Mouse (Mus musculus) olfactory bulb, adult 2 months (tissue): ENCODE measurements around the gene Comp. TPM values are rescaled to one million over a fixed set of nuclear protein-coding genes. Genes with fewer than 3 reads are reported as not detected.
A peak's percentile ranks its signal among the peaks of the same experiment; 100 is the strongest.

Experiments used
- H3K27ac ChIP-seq: fragments of 200-500 bp; 2 replicates; pipeline ENCODE4 v1.5.1; 2012; ENCODE audit warnings: low read depth, low read length; ENCODE audit not compliant: insufficient read depth
- H3K4me1 ChIP-seq: fragments of 200-500 bp; 2 replicates; pipeline ENCODE4 v1.6.1; 2012; ENCODE audit warnings: low read length; ENCODE audit not compliant: control insufficient read depth, insufficient read depth
- H3K4me3 ChIP-seq: fragments of 200-500 bp; 2 replicates; pipeline ENCODE4 v1.5.1; 2012; ENCODE audit warnings: mild to moderate bottlenecking, low read depth, low read length, moderate library complexity; ENCODE audit not compliant: insufficient read depth
- CTCF ChIP-seq: fragments of 200-500 bp; IDR thresholded peaks from 2 replicates; pipeline ENCODE4 v1.5.1; 2012; ENCODE audit warnings: low read depth, mild to moderate bottlenecking, low read length, moderate library complexity; ENCODE audit not compliant: insufficient read depth
- POLR2A ChIP-seq: fragments of 200-500 bp; IDR thresholded peaks from 2 replicates; pipeline ENCODE4 v1.6.1; 2012; ENCODE audit warnings: mild to moderate bottlenecking, low read depth, low read length, moderate library complexity; ENCODE audit not compliant: insufficient read depth
- WGBS: fragments of 180-500 bp; shearing (Covaris S2); methylation state at CpG from one replicate; pipeline ENCODE4 v1.1.7; 2018; 5-methylcytosine and 5-hydroxymethylcytosine counted together
- polyA plus RNA-seq: library from polyadenylated mRNA; stranded (reverse); fragments of >200 nt; gene quantifications from 2 replicates; pipeline ENCODE4 v1.2.4, GENCODE M21; 2012; ENCODE audit warnings: low replicate concordance; ENCODE audit not compliant: missing spikeins, insufficient read depth, insufficient read length

The Comp gene
- polyA plus RNA-seq, 1 experiment = not detected

DNA sequence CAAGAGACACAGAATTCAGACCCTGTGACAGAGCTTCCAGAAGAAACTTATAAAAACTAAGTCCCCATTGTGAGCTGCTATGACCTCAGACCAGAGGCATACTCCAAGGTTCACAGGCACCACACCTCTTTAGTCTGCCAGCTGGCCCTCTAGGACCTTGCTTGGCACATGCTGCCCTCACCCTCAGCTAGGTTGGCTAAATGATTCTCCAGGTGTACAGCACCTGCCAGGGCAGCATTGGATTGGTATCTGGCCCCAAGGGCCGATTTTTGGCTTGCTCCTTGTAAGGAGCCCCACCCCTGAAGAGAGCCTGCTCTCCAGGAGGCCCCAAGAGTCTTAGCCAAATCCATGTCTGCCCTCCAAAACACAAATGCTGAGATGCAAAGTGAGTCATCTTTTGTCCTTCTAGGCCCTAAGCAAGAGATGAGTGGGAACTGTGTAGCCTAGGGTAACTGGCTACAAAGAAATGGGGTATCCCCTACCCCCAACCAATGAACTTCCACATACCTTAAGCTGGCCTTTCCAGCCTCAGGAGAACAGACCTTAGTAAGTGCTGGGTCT is 25.4 kb upstream of the Comp start:
- no peak overlapping the region for H3K4me3 ChIP-seq
- H3K4me1 ChIP-seq = peaks cover 47% of the 10 kb centered on the region
- H3K27ac ChIP-seq = no peak overlapping the region
- TF ChIP-seq CTCF (no peak), POLR2A (no peak)
- WGBS = 36% methylated on average over 1 of the region's 1 CpGs

DNA sequence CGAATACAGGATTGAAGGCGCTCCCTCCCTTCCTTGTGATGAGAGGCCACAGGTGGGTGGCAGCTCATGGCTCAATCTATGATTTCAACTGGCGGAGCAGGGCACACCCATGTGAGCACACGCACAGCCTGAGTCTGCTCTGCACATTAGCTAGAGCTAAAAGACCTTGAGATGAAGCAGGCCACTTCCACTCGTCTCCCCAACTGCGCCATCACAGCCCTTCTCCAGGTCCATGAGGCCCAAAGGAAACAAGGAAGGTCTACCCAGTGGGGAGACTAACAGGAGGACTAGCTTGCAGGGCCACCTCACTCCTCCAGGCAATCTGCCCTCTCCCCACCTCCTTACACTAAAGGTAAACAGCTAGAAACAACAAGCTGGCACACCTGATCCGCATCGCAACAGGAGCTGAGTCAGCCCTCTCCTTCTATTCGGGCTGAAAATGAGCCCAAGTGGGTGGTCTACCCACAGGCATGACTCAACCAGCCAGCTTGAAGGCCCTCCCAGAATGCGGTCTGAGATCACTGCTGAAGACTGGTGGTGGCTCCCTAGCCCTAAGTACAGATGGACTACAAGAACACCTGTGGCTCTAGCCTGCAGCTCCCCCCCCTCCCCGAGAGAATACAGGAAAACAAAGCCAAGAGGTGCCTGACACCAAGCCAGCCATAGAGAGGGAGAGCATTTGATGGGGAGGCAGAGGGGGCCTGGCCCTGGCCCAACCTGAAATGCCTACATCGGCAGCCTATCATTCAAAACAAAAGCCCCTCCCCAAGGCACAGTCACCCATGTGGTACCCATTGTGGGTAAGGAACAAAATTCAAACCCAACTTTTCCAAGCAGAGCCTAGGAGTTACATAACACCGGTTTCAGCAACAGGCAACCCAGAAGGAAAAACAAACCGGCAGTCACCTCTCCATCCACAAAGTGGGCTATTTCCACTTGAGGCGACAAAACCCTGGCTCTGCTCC is 22.0 kb upstream of the Comp start:
- Histone ChIP-seq H3K4me1 (peaks cover 46% of the 10 kb centered on the region), H3K4me3 (peak overlapping the region; percentile 95), H3K27ac (no peak overlapping the region)
- TF ChIP-seq POLR2A (no peak), CTCF (no peak)
- 20% methylated on average over 15 of the region's 15 CpGs for WGBS

- Histone ChIP-seq H3K27ac (no peak overlapping the region), H3K4me1 (peaks cover 43% of the 10 kb centered on the region), H3K4me3 (peak overlapping the region; percentile 95)
- 18% methylated on average over 3 of the region's 3 CpGs for WGBS
- TF ChIP-seq POLR2A = no peak
- no peak for TF ChIP-seq CTCF
These were observed 21.4 kb upstream of the Comp start for GRCm38 (mm10) chr8:70352000-70352384.

DNA sequence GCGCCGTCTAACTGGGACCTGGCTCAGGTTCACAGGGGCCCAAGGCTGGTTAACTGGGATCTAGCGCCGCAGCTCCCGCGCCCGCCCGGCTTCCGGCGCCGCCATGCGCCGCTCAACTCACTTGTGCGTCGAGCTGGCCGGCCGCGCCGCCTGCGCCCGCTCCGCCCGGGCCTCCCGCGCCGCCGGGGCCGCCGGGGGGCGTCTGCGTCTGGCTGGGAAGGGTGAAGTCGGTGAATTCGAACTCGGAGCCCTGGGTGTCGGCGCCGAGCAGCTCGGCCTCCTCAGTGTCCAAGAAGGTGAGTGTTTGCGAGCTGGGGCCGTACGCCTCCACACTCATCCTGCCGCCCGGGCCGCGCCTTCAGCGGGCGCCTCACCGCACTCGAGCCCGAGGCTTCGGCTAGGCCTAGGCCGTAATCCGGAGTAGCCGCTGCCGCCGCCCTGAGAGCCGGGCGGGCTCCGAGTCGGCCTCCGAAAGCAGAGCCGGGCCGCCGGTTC is 20.7 kb upstream of the Comp start:
- Histone ChIP-seq H3K4me3 (peak overlapping the region; percentile 95), H3K27ac (no peak overlapping the region), H3K4me1 (peaks cover 43% of the 10 kb centered on the region)
- WGBS = under 1% methylated on average over 62 of the region's 64 CpGs
- TF ChIP-seq POLR2A (no peak), CTCF (no peak)

DNA sequence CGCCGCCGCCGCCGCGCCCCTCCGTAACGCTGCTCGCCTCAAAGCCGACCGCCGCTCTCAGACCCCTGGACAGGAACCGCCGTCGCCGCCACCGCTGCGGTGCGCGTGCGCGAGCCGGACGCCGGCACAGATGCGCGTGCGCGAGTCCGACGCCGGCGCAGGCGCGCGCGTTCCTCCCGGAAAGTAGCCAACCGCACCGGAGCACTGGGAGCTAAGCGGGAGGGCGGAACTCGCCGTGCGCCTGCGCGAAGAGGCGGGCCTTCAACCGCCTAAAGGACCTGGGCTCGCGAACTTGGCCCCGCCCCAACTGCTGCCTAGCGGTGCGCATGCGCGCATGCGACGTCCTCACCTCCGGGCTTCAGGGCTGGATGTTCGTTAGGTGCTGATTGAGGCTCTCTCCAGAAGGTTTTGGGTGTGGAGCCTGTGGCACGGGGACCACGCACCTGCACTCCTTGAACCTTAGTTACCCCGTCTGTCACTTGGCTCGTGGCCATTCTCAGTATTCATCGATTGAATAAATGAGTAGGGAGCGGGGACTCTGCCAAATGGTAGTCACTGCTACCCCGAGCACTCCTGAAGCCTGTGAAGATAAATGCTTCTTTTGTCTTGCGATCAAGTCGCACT is 20.1 kb upstream of the Comp start, which contains the start of gene Upf1:
Gene Upf1, minus strand, starts transcription at position 85 of the 624 bp plus-strand sequence.
- Histone ChIP-seq H3K4me1 (peaks cover 39% of the 10 kb centered on the region), H3K27ac (peak within 1 kb of the TSS; percentile 86), H3K4me3 (peak within 1 kb of the TSS; percentile 95)
- TF ChIP-seq CTCF = no peak
- TF ChIP-seq POLR2A = peak; percentile 96
- under 1% methylated on average over 69 of the region's 69 CpGs for WGBS

GRCm38 (mm10) chr8:70354004-70354403 is 19.4 kb upstream of the Comp start:
- H3K4me3 ChIP-seq = peak overlapping the region; percentile 60
- H3K27ac ChIP-seq = peak overlapping the region; percentile 86
- TF ChIP-seq CTCF (no peak), POLR2A (no peak)
- peaks cover 32% of the 10 kb centered on the region for H3K4me1 ChIP-seq
- 21% methylated on average over 4 of the region's 4 CpGs for WGBS

DNA sequence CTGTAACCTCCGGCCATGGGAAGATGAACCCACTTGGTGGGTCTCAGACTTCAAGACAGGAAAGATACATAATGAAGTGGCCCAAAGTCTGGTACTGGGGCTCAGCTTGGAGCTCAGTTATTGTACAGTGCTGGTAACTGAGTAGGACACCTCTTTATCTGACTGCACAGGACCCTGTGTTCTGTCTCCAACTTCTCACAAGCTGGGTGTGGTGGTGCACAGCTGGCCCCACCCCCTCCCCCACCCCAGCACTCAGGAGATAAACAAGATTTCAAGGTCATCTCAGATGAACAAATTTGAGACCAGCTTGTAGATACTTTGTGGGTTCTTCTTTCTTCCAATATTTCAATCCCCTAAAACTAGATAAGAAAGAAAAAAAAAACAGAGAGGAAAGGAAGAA is 17.2 kb upstream of the Comp start:
- 91% methylated on average over 1 of the region's 1 CpGs for WGBS
- no peak overlapping the region for H3K4me3 ChIP-seq
- no peak overlapping the region for H3K27ac ChIP-seq
- peaks cover 18% of the 10 kb centered on the region for H3K4me1 ChIP-seq
- TF ChIP-seq POLR2A (no peak), CTCF (no peak)

DNA sequence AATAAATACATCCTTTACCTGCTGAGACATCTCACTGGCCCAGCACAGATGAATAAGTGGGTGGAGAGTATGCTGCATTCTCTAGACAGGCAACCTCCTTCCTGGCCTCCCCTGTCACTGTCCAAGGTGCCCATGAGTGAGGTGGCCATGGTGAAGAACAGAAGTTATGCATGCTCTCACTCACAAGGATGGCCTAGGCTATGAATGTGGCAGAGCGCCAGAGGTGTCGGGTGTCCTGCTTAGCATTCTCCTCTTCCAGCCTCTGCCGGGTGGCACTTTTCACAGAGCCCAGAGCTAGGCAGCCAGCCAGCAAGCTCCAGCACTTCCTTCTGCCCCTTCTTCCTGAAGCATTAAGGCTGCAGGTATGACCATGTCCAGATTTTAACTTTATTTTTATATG is 13.9 kb upstream of the Comp start:
- no peak overlapping the region for H3K4me3 ChIP-seq
- H3K4me1 ChIP-seq = no peaks in the 10 kb centered on the region
- TF ChIP-seq CTCF (no peak), POLR2A (no peak)
- H3K27ac ChIP-seq = no peak overlapping the region
- 41% methylated on average over 3 of the region's 3 CpGs for WGBS

DNA sequence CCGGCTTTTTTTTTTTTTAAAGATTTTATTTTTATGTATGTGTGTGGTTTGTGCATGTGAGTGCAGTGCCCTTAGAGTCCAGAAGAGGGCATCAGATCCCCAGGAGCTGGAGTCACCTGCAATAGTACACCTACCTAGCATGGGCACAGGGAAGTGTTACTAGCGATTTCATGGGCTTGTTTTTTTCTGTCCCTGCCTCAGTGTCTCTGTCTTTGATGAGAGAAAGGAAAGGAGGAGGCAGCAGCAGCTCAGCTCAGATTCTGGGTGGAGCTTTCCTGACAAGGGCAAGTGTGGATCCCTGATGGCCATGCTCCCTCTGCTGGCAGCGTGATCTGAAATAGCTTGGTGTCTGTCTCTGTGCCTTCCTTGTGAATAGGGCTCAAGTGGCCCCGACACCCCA is 12.6 kb upstream of the Comp start:
- Histone ChIP-seq H3K4me3 (no peak overlapping the region), H3K4me1 (no peaks in the 10 kb centered on the region), H3K27ac (no peak overlapping the region)
- no peak for TF ChIP-seq POLR2A
- no peak for TF ChIP-seq CTCF
- WGBS = 46% methylated on average over 4 of the region's 4 CpGs
